Mouse (Mus musculus) right cerebral cortex, postnatal 14 days (tissue): ENCODE data around the gene B830017H08Rik.

Experiments used
- DNase-seq: peaks from one replicate; pipeline ENCODE4 v3.0.0; 2022

Gene B830017H08Rik

DNA sequence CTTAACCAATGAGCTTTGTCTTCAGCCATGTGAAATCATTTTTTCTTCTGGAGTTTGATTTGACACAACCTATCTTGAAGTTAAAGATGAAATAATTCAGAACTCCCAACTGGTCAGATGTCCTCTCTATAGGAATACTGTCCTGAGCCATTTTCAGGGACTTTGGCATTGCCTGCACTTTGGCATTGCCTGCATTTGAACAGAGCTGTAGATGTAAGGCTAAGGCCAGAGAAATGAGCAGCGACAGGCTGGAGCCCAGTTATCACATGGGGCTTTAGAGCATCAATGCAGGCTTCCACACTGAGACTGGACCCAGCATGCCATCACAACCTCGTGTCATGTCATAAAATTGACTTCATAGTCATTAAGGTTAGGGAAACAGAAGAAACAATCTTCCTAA is 20.3 kb downstream of the B830017H08Rik start:
- no peak for DNase-seq

DNA sequence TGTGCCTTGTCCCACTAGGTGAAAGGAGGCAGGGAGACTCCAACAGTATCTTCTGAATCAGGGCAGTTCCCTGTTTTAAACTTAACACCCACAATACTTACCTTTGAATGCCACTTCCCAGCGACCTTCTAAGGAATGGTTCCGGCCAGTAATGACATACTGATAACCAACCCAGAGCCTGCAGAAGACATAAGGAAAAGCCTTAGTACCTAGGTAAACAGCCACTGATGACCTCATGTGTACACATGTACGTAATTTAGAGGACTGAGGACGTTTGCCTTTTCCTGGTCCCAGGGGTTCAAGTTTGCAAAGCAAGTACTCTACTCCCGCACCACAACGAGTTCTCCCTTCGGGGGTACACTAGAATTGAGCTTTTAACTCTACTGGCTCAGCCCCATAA is 24.2 kb downstream of the B830017H08Rik start:
- DNase-seq: no peak

DNA sequence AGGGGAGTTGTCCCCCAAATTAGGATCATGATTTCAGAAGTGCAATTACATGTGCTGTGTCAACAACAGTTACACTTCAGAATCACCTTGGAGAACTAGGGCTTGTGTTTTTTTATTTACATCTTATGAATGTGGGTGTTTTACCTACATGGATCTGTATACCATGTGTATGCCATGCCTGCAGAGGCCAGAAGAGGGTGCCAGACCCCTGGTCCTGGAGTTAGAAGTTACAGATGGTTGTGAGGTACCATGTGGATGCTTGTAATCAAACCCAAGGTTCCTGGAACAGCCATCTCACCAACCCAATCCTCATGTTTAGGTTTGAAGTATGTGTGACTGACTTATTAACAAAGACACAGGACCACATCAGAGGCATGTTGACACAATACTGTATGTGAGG is 25.7 kb downstream of the B830017H08Rik start:
- DNase-seq: no peak

DNA sequence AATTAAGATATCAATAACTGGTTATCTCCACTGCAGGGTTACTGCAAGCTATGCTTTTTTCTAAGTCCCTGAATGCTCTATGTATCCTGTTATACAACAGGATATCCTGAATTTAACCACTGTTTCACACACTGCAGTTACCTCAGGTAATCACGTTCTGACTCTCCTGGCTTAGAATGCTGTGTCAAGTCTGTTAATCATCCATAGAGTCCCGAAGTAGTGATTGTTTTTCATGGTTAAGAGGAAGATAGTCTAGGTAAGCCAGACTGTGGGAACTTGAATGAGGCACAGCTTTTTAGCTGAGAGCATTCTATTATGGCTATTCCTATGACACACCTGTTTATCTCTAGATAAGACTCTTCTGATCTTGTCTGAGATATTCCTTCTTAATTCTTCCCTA is 32.4 kb downstream of the B830017H08Rik start:
- DNase-seq: no peak

DNA sequence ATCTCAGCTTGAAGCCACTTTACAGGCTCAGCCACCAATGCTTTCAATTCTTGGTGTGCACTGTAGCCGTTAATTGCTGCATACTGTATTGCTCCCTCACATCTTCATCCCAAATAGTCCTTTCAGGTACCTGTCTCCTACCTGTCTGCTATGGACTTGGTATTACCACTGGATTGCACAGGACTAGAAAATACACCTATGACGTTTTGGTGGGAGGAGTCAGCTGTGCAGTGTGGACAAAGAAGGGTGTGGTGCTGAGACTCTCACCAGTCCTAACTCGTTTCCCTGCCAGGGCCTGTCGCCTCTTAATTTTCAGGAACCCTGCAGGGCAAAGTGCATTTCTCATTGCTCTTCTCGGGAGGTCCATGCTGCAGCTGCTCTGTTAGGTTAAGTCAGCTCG is 32.8 kb downstream of the B830017H08Rik start:
- DNase-seq: no peak

DNA sequence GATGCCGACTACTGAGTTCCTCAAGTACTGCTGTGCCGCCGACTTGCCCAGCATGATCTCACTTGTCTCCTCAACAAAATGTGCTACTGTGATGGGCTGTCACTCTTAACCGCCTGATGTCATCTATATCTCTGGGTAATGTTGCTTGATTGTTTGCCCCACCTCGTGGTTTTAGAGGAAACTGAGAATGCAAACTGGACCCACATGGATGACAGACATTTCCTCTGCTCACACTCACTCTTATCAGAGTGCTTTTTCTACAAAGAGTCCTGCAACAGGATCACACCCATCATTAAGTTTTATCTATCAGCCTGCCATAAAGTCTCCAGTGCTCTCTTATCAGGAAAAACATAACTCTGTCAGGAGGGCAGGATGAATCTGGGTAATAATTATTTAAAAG is 38.3 kb downstream of the B830017H08Rik start:
- no peak for DNase-seq

DNA sequence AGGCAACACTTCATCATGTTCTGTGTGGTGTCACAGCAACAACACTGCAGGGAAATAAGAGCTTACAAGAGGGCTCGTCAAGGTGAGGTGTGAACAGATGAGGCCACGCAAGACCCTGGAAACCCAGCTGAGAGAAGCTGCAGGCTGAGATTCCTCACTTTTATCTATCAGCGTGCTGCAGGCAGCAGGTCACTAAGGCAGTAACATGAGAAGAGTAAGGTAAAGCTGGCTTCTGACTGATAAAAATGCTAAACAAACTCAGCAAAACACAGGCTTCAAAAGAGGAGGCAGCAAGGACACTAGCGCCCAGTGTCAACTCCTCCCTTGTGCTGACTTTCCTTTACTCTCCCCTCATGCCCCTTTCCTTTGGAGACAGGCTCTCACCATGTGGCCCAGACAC is 40.1 kb downstream of the B830017H08Rik start:
- no peak for DNase-seq

DNA sequence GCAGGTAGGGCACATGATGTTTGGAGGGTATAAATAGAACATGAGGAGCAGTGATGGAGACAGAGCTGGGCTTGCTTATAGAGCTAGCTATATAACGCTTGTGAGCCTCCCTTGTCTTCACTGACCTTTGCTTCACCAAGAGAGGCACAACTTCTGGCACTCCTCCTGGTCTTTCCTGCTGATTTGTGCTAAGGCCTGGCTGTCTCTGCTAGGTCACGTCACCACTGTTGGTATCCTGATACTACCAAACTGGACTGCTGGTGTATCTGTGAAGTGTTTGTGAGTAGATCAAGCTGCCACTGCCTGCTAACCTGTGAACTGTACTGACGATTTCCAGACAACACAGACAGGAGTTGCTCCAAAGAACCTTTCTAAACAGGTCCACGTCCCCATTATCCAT is 42.3 kb downstream of the B830017H08Rik start:
- DNase-seq: no peak

DNA sequence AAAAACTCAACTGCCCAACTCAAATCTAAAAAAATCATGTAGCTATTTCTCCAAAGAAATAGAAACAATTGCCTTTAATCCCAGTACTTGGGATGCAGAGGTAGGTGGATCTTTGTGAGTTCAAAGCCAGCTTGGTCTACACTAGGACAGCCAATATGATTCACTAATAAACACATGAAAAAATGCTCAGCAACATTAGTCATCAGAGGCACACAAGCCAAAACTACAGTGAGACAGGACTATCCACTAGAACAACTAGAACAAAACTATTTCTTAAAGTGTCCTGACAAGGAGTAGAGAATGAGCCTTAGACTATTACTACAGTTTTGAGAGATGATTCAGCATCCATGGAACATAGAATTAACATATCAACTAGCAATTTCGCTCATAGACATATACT is 43.2 kb downstream of the B830017H08Rik start:
- no peak for DNase-seq

DNA sequence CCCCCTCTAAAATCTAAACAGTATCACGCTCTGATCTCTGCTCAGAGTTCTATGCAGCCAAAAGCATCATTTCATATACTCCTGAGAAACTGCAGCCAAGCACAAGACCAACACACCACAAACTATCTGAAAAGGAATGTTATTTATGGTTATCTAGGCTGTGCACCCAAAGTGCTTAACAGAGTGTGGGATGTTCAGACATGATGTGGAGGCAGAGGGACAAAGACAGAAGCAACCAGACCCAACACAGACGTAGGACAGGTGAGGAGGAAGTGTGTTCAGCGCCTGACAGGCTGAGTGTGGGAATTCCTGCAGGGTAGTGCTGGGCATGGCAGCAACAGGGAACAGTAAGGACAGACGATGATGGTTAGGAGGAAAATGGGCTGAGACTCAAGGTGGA is 46.6 kb downstream of the B830017H08Rik start:
- DNase-seq: no peak

DNA sequence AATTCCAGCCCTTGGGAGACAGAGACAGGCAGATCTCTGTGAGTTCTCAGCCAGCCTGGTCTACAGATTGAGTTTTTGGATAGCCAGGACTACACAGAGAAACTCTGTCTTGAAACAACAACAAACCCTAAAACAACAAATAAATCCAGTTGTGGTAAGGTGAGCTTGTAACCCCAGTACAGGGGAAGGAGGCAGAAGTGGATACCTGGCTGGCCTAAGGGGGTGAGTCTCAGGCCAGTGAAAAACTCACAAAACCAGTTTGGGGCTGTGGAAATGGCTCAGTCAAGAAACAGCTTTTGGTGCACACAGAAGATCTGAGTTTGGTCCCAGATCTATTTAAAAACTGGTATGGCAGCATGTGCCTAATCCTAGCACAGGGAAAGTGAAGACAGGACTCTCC is 49.3 kb downstream of the B830017H08Rik start:
- no peak for DNase-seq

DNA sequence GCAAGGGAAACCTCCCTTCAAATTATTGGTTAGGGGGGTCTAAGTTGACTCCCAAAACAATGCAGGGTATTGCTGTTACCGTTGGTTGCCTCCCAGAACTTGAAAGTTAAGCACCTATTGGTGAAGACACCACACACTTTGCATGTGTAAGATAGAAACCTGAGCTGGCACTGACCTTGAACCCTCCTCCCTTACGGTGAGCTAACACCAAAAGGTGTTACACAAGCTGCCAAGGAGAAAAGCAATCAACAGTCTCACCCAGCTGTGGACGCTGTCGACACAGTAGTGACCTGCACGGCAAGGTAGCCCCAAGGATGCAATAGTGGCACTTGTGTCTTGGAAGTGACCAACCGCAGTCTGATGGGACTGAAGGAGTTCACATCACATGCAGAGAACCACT is 51.2 kb downstream of the B830017H08Rik start:
- no peak for DNase-seq
